Mouse (Mus musculus): ENCODE measurements around the gene Prrx1.

Gene Prrx1

GRCm38 (mm10) chr1:163311861-163312811 is 1.4 kb downstream of the Prrx1 start:
- peak; percentile 61 for DNase-seq (ENCODE audit: low spot score)

GRCm38 (mm10) chr1:163311006-163311836 is 2.3 kb downstream of the Prrx1 start:
- peak; percentile 13 for DNase-seq (ENCODE audit: low spot score)

GRCm38 (mm10) chr1:163310023-163310754 is 3.3 kb downstream of the Prrx1 start:
- DNase-seq (ENCODE audit: low spot score): peak; percentile 13

GRCm38 (mm10) chr1:163309466-163309865 is 4.0 kb downstream of the Prrx1 start:
- peak; percentile 5 for DNase-seq (ENCODE audit: low spot score)

- DNase-seq (ENCODE audit: low spot score): peak; percentile 48
These were observed 4.9 kb downstream of the Prrx1 start for GRCm38 (mm10) chr1:163308631-163309030.

GRCm38 (mm10) chr1:163307706-163308105 is 5.8 kb downstream of the Prrx1 start:
- DNase-seq (ENCODE audit: low spot score): no peak

GRCm38 (mm10) chr1:163305956-163306355 is 7.6 kb downstream of the Prrx1 start:
- peak; percentile 7 for DNase-seq (ENCODE audit: low spot score)

- DNase-seq (ENCODE audit: low spot score): no peak
These were observed 8.7 kb downstream of the Prrx1 start for GRCm38 (mm10) chr1:163304837-163305236.

GRCm38 (mm10) chr1:163302292-163302691 is 11.2 kb downstream of the Prrx1 start:
- no peak for DNase-seq (ENCODE audit: low spot score)

- DNase-seq (ENCODE audit: low spot score): no peak
These were observed 20.4 kb downstream of the Prrx1 start for GRCm38 (mm10) chr1:163293152-163293551.

- DNase-seq (ENCODE audit: low spot score): no peak
These were observed 21.6 kb downstream of the Prrx1 start for GRCm38 (mm10) chr1:163291925-163292324.

GRCm38 (mm10) chr1:163289131-163289530 is 24.4 kb downstream of the Prrx1 start:
- no peak for DNase-seq (ENCODE audit: low spot score)

GRCm38 (mm10) chr1:163285539-163285938 is 28.0 kb downstream of the Prrx1 start:
- no peak for DNase-seq (ENCODE audit: low spot score)

- DNase-seq (ENCODE audit: low spot score): no peak
These were observed 28.4 kb downstream of the Prrx1 start for GRCm38 (mm10) chr1:163285136-163285535.

GRCm38 (mm10) chr1:163283980-163284635 is 29.4 kb downstream of the Prrx1 start:
- DNase-seq (ENCODE audit: low spot score): no peak

- DNase-seq (ENCODE audit: low spot score): no peak
These were observed 31.9 kb downstream of the Prrx1 start for GRCm38 (mm10) chr1:163281450-163282198.

GRCm38 (mm10) chr1:163280842-163281122 is 32.7 kb downstream of the Prrx1 start:
- DNase-seq (ENCODE audit: low spot score): no peak

GRCm38 (mm10) chr1:163280097-163280841 is 33.2 kb downstream of the Prrx1 start:
- peak; percentile 16 for DNase-seq (ENCODE audit: low spot score)

GRCm38 (mm10) chr1:163277069-163277468 is 36.4 kb downstream of the Prrx1 start:
- no peak for DNase-seq (ENCODE audit: low spot score)

GRCm38 (mm10) chr1:163274919-163275318 is 38.6 kb downstream of the Prrx1 start:
- DNase-seq (ENCODE audit: low spot score): no peak

All from retina, embryonic 14.5 days (tissue).